Mouse (Mus musculus): Measurements from ENCODE around the gene Tsga10.

The Tsga10 gene

GRCm38 (mm10) chr1:37866286-37866685, at the start of gene Tsga10:
Gene Tsga10, minus strand, starts transcription at chr1:37866429.
- DNase-seq (ENCODE audit: low spot score), result no peak

GRCm38 (mm10) chr1:37912751-37913150, 46.5 kb upstream of the Tsga10 start:
- no peak for DNase-seq (ENCODE audit: low spot score)

GRCm38 (mm10) chr1:37903178-37903577, 36.9 kb upstream of the Tsga10 start:
- DNase-seq (ENCODE audit: low spot score), result peak; percentile 62

- DNase-seq (ENCODE audit: low spot score), result no peak
Observed at GRCm38 (mm10) chr1:37900288-37900687, 34.1 kb upstream of the Tsga10 start.

- DNase-seq (ENCODE audit: low spot score), result no peak
Observed at GRCm38 (mm10) chr1:37899816-37900215, 33.6 kb upstream of the Tsga10 start.

GRCm38 (mm10) chr1:37894606-37895005, 28.4 kb upstream of the Tsga10 start:
- DNase-seq (ENCODE audit: low spot score), result no peak

GRCm38 (mm10) chr1:37891400-37891799, 25.2 kb upstream of the Tsga10 start:
- no peak for DNase-seq (ENCODE audit: low spot score)

- DNase-seq (ENCODE audit: low spot score), result peak; percentile 92
Observed at GRCm38 (mm10) chr1:37890025-37890652, 23.9 kb upstream of the Tsga10 start, which contains the start of the genes Mitd1 and Mrpl30. Gene Mitd1, minus strand, starts transcription at chr1:37890411. Gene Mrpl30, plus strand, starts transcription at chr1:37890477.

- DNase-seq (ENCODE audit: low spot score), result no peak
Observed at GRCm38 (mm10) chr1:37889206-37889605, 23.0 kb upstream of the Tsga10 start.

- DNase-seq (ENCODE audit: low spot score), result no peak
Observed at GRCm38 (mm10) chr1:37884451-37884850, 18.2 kb upstream of the Tsga10 start.

- no peak for DNase-seq (ENCODE audit: low spot score)
Observed at GRCm38 (mm10) chr1:37883411-37883810, 17.2 kb upstream of the Tsga10 start.

GRCm38 (mm10) chr1:37877736-37878460, 11.7 kb upstream of the Tsga10 start:
- peak; percentile 36 for DNase-seq (ENCODE audit: low spot score)

- DNase-seq (ENCODE audit: low spot score), result peak; percentile 26
Observed at GRCm38 (mm10) chr1:37873157-37873556, 6.9 kb upstream of the Tsga10 start.

GRCm38 (mm10) chr1:37872131-37873067, 6.2 kb upstream of the Tsga10 start:
- DNase-seq (ENCODE audit: low spot score), result peak; percentile 93

- no peak for DNase-seq (ENCODE audit: low spot score)
Observed at GRCm38 (mm10) chr1:37871704-37872103, 5.5 kb upstream of the Tsga10 start, which contains the start of gene Lipt1. Gene Lipt1, plus strand, starts transcription at chr1:37871738.

- DNase-seq (ENCODE audit: low spot score), result no peak
Observed at GRCm38 (mm10) chr1:37869362-37869761, 3.1 kb upstream of the Tsga10 start.

- no peak for DNase-seq (ENCODE audit: low spot score)
Observed at GRCm38 (mm10) chr1:37868640-37869039, 2.4 kb upstream of the Tsga10 start.

GRCm38 (mm10) chr1:37867684-37868322, 1.6 kb upstream of the Tsga10 start:
- no peak for DNase-seq (ENCODE audit: low spot score)

- peak; percentile 64 for DNase-seq (ENCODE audit: low spot score)
Observed at GRCm38 (mm10) chr1:37867056-37867455, 827 bp upstream of the Tsga10 start.

- DNase-seq (ENCODE audit: low spot score), result no peak
Observed at GRCm38 (mm10) chr1:37865401-37866215, 621 bp downstream of the Tsga10 start.

Measured in testis, postnatal 10 days (tissue).